ENCODE assay signal across 8 mouse cellular contexts in the genomic region with DNA sequence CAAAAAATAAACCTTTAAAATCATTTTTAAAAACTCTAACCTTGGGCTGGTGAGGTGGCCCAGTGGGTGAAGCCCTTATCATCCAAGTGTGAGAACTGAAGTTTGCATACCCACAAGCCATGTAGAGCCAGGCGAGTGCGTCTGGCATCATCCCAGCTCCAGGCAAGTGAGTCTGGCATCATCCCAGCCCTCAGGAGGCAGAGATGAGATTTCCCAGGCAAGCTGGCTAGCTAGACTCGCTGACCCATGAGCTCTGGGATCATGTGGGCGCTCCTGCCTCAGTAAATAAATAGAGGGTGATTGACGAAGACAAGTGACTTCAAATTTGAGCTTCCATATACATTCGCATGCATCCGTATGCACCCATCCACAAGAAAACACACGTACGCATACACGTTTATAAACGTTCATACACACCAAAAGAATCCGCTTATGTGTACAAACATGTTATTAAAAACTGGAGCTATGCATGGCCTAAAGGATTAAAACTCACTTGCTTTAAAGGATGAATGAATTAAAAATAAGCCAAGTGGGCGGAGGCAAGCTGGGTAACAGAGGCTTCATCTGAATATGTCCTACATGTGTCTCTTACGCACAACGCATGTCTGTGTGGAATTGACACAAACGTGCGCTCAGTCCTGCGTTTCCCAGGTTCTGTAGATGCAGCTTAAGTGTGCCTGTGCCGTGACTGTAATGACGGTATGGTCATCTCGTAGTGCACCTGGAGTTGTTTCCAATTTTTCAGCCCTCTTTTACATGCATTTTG. TPM values are rescaled to one million over a fixed set of nuclear protein-coding genes. Genes with fewer than 3 reads are reported as not detected.
A peak's percentile ranks its signal among the peaks of the same experiment; 100 is the strongest.
DNase-seq lines count a peak whose midpoint lies in the region; ATAC-seq lines count a peak whose summit lies in the region.

No protein-coding gene starts in this region.

- 82% methylated on average over 21 of the region's 21 CpGs for WGBS in embryonic facial prominence, embryonic 10.5 days
- WGBS in heart, embryonic 14.5 days = 62% methylated on average over 21 of the region's 21 CpGs
- WGBS in kidney, embryonic 15.5 days = 72% methylated on average over 21 of the region's 21 CpGs
- 68% methylated on average over 21 of the region's 21 CpGs for WGBS in stomach, embryonic 15.5 days

- H3K27ac ChIP-seq in embryonic facial prominence, embryonic 10.5 days (replicated peaks) = peak overlapping the region; percentile 85
- peak overlapping the region; percentile 72 to 92 for H3K27ac ChIP-seq in heart, embryonic 14.5 days (replicated peaks in 1 of 2; ENCODE audit: control insufficient read depth in 1 of 2, insufficient read depth in 1 of 2, low read depth in 2 of 2, low read length in 2 of 2)
- H3K27ac ChIP-seq in kidney, embryonic 15.5 days = peak overlapping the region; percentile 87
- H3K27ac ChIP-seq in stomach, embryonic 15.5 days = peak overlapping the region; percentile 93

- no peaks in the 10 kb centered on the region for H3K27me3 ChIP-seq in embryonic facial prominence, embryonic 10.5 days (replicated peaks; ENCODE audit: low read depth, poor library complexity, severe bottlenecking)
- no peaks in the 10 kb centered on the region for H3K27me3 ChIP-seq in heart, embryonic 14.5 days (ENCODE audit: control insufficient read depth, insufficient read depth, low read length)
- no peaks in the 10 kb centered on the region for H3K27me3 ChIP-seq in kidney, embryonic 15.5 days
- no peaks in the 10 kb centered on the region for H3K27me3 ChIP-seq in stomach, embryonic 15.5 days (replicated peaks)

- intact Hi-C loops in left cerebral cortex, postnatal 14 days (cut with DNase I) = no loop called here

- DNase-seq in left cerebral cortex, postnatal 14 days (ENCODE audit: low spot score in 2 of 2) = peak; percentile 50 to 65
- no peak for DNase-seq in left cerebral cortex, adult 11 months (ENCODE audit: low spot score)
- DNase-seq in embryonic facial prominence, embryonic 10.5 days (ENCODE audit: low spot score) = no peak
- DNase-seq in lung, postnatal 14 days = peak; percentile 42
- no peak for DNase-seq in natural killer cell, adult 2 months (ENCODE audit: low spot score in 2 of 2)

- no peak for ATAC-seq in heart, embryonic 14.5 days (ENCODE audit: insufficient number of reproducible peaks, insufficient read depth, low FRiP score, low read depth)
- ATAC-seq in kidney, embryonic 15.5 days (replicated peaks; ENCODE audit: low FRiP score) = no peak
- ATAC-seq in stomach, embryonic 15.5 days (ENCODE audit: insufficient read depth, low FRiP score, low read depth) = no peak

- peaks cover 15% of the 10 kb centered on the region for H3K36me3 ChIP-seq in embryonic facial prominence, embryonic 10.5 days (replicated peaks)
- H3K36me3 ChIP-seq in heart, embryonic 14.5 days (ENCODE audit: control insufficient read depth, insufficient read depth, low read length) = peaks cover 30% of the 10 kb centered on the region
- 0 out of 2 replicates have a peak, but pooled peaks cover under 1% of the 10 kb centered on the region for H3K36me3 ChIP-seq in kidney, embryonic 15.5 days
- no peaks in the 10 kb centered on the region for H3K36me3 ChIP-seq in stomach, embryonic 15.5 days

- no peaks in the 10 kb centered on the region for H3K9me3 ChIP-seq in embryonic facial prominence, embryonic 10.5 days
- H3K9me3 ChIP-seq in heart, embryonic 14.5 days (ENCODE audit: control insufficient read depth, low read length) = no peaks in the 10 kb centered on the region
- H3K9me3 ChIP-seq in kidney, embryonic 15.5 days (replicated peaks) = no peaks in the 10 kb centered on the region
- no peaks in the 10 kb centered on the region for H3K9me3 ChIP-seq in stomach, embryonic 15.5 days

- peak overlapping the region; percentile 36; the same call in 1 of the 2 replicates for H3K4me3 ChIP-seq in embryonic facial prominence, embryonic 10.5 days
- no peak overlapping the region for H3K4me3 ChIP-seq in heart, embryonic 14.5 days (ENCODE audit: control insufficient read depth in 1 of 2, insufficient read depth in 1 of 2, low read depth in 1 of 2, low read length in 2 of 2)
- H3K4me3 ChIP-seq in kidney, embryonic 15.5 days (replicated peaks) = peak overlapping the region; percentile 17; the same call in 1 of the 2 replicates
- no peak overlapping the region for H3K4me3 ChIP-seq in stomach, embryonic 15.5 days (replicated peaks)

- peaks cover 40% of the 10 kb centered on the region for H3K4me1 ChIP-seq in embryonic facial prominence, embryonic 10.5 days
- H3K4me1 ChIP-seq in heart, embryonic 14.5 days (ENCODE audit: control insufficient read depth in 2 of 2, insufficient read depth in 2 of 2, low read length in 2 of 2) = peaks cover 49 to 78% of the 10 kb centered on the region in 2 experiments
- peaks cover 45% of the 10 kb centered on the region for H3K4me1 ChIP-seq in kidney, embryonic 15.5 days
- peaks cover 15% of the 10 kb centered on the region for H3K4me1 ChIP-seq in stomach, embryonic 15.5 days

- H3K4me2 ChIP-seq in heart, embryonic 14.5 days (ENCODE audit: low read length) = peak overlapping the region; percentile 49
- H3K4me2 ChIP-seq in kidney, embryonic 15.5 days = peak overlapping the region; percentile 52
- H3K4me2 ChIP-seq in stomach, embryonic 15.5 days = 0 out of 2 replicates have a peak overlapping the region, but pooled peaks have one; percentile 50

- H3K9ac ChIP-seq in heart, embryonic 14.5 days (ENCODE audit: low read length) = peak overlapping the region; percentile 47
- H3K9ac ChIP-seq in kidney, embryonic 15.5 days = no peak overlapping the region
- no peak overlapping the region for H3K9ac ChIP-seq in stomach, embryonic 15.5 days

RNA-seq across cellular contexts. Expression of gene P4ha2, which starts 12.3 kb away (rescaled TPM):
- total RNA-seq in left cerebral cortex, postnatal 14 days (2021) = 10 to 100 TPM; 16.6 to 18.3 TPM
- polyA plus RNA-seq in embryonic facial prominence, embryonic 10.5 days (2016; fragmentation: Nextera tagmentation; extraction: Ambion mirVana) = 36.5 and 36.8 TPM in 2 replicates
- polyA plus RNA-seq in heart, embryonic 14.5 days (2014; fragmentation: Nextera tagmentation; extraction: Ambion mirVana) = 40.3 and 40.6 TPM in 2 replicates
- 36.6 and 44.5 TPM in 2 replicates for polyA plus RNA-seq in kidney, embryonic 15.5 days (2015; fragmentation: Nextera tagmentation; extraction: Ambion mirVana)
- polyA plus RNA-seq in stomach, embryonic 15.5 days (2015; fragmentation: Nextera tagmentation; extraction: Ambion mirVana) = 54.8 and 59.5 TPM in 2 replicates

RNA-seq across cellular contexts. Expression of gene Pdlim4, which starts 43.3 kb away (rescaled TPM):
- 10 to 100 TPM; 10.9 to 12.0 TPM for total RNA-seq in left cerebral cortex, postnatal 14 days (2021)
- 91.1 and 112 TPM in 2 replicates for polyA plus RNA-seq in embryonic facial prominence, embryonic 10.5 days (2016; fragmentation: Nextera tagmentation; extraction: Ambion mirVana)
- polyA plus RNA-seq in heart, embryonic 14.5 days (2014; fragmentation: Nextera tagmentation; extraction: Ambion mirVana) = 11.5 and 14.6 TPM in 2 replicates
- 47.1 and 53.2 TPM in 2 replicates for polyA plus RNA-seq in kidney, embryonic 15.5 days (2015; fragmentation: Nextera tagmentation; extraction: Ambion mirVana)
- polyA plus RNA-seq in stomach, embryonic 15.5 days (2015; fragmentation: Nextera tagmentation; extraction: Ambion mirVana) = 49.9 and 52.0 TPM in 2 replicates

Comparison
In these comparisons a context has a peak if more than half of its experiments do, and no peak if none do; other contexts are left out.
1. DNase-seq: peak in left cerebral cortex, postnatal 14 days (2 of 2) and lung, postnatal 14 days (single experiment); none in left cerebral cortex, adult 11 months (single experiment), embryonic facial prominence, embryonic 10.5 days (single experiment) and natural killer cell, adult 2 months (0 of 2).
2. H3K4me3 ChIP-seq: peak in embryonic facial prominence, embryonic 10.5 days (single experiment) and kidney, embryonic 15.5 days (single experiment); none in heart, embryonic 14.5 days (0 of 2) and stomach, embryonic 15.5 days (single experiment).
3. Peak in every context shown above with its lines, with median percentiles within 50 percentile points of each other: H3K27ac ChIP-seq and H3K4me2 ChIP-seq.